Mouse (Mus musculus): Measurements from ENCODE around the gene Bsdc1. TPM values are rescaled to one million over a fixed set of nuclear protein-coding genes. Genes with fewer than 3 reads are reported as not detected.
A peak's percentile ranks its signal among the peaks of the same experiment; 100 is the strongest.
"Not testable (repeated sequence)": the region's sequence is repeated elsewhere in the genome, so short reads cannot be mapped to it uniquely, and the experiment has no call there.

Gene Bsdc1
- polyA plus RNA-seq, 1 experiment from 2014 or later, result 18.0 TPM

DNA sequence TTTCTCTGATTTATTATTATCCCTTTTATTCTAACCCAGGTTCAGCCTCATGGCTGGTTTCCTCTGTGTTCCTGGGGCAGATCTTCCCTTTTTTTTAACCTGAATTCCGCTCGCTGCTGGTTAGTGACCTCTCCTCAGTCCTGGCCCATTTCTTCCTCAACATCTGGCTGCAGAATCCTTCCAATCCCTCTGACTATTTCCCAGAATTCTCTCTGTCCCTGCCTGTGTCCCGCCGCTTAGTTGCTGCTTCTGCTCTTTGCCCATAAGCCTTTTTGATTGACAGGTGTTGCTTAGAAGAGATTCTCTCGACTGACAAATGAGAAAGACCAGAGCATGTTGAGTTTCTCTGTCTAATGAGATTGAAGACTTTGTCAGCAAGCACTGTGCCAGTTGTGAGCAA, 5.3 kb upstream of the Bsdc1 start:
- H3K27ac ChIP-seq, result no peak overlapping the region
- DNase-seq (ENCODE audit: extremely low spot score, low spot score), result no peak
- H3K4me3 ChIP-seq, result no peak overlapping the region
- H3K36me3 ChIP-seq (replicated peaks), result no peaks in the 10 kb centered on the region
- peaks cover 4% of the 10 kb centered on the region for H3K4me1 ChIP-seq
- no peaks in the 10 kb centered on the region for H3K27me3 ChIP-seq (ENCODE audit: poor library complexity, severe bottlenecking)
- WGBS, result 65% methylated on average over 5 of the region's 5 CpGs
- H3K9me3 ChIP-seq, result no peaks in the 10 kb centered on the region

DNA sequence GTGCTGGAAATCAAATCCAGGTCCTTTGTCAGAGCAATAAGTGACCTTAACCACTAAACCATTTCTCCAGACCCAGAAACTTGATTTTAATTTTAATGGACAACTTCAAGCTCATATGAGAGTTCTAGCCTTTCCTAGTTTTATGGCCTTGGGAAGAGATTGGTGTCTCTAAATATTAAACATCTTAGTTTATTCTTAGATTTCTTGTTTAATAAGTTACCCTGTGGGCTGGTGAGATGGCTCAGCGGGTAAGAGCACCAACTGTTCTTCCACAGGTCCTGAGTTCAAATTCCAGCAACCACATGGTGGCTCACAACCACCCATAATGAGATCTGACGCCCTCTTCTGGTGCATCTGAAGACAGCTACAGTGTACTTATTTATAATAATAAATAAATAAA, 4.1 kb upstream of the Bsdc1 start:
- H3K27ac ChIP-seq; H3K9me3 ChIP-seq; H3K27me3 ChIP-seq (ENCODE audit: poor library complexity, severe bottlenecking); H3K36me3 ChIP-seq (replicated peaks); DNase-seq (ENCODE audit: extremely low spot score, low spot score); H3K4me3 ChIP-seq: not testable (repeated sequence)
- WGBS, result 69% methylated on average over 2 of the region's 2 CpGs
- H3K4me1 ChIP-seq, result peaks cover 10% of the 10 kb centered on the region

DNA sequence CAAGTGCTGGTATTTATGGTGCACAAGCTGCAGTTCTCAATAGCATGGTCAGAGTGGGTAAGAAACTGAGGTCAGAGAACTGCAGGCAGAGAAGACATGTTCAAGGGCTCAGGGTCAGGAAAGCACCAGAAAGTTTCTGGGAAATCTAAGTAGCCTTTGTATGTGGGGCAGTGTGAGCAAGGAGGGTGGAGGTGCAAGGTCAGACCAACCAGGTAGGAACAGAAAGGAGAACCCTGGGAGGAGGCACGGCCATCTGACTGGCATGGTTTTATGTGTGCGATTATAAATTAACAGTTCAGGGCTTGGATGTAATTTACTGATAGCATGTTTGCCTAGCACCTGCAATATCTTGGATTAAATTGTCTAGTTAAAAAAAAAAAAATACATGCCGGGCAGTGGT, 1.7 kb upstream of the Bsdc1 start:
- no peak for DNase-seq (ENCODE audit: extremely low spot score, low spot score)
- no peaks in the 10 kb centered on the region for H3K9me3 ChIP-seq
- over 99% methylated on average over 3 of the region's 3 CpGs for WGBS
- no peak overlapping the region for H3K27ac ChIP-seq
- H3K36me3 ChIP-seq (replicated peaks), result peaks cover 9% of the 10 kb centered on the region
- no peaks in the 10 kb centered on the region for H3K27me3 ChIP-seq (ENCODE audit: poor library complexity, severe bottlenecking)
- H3K4me3 ChIP-seq, result no peak overlapping the region
- H3K4me1 ChIP-seq, result peaks cover 17% of the 10 kb centered on the region

DNA sequence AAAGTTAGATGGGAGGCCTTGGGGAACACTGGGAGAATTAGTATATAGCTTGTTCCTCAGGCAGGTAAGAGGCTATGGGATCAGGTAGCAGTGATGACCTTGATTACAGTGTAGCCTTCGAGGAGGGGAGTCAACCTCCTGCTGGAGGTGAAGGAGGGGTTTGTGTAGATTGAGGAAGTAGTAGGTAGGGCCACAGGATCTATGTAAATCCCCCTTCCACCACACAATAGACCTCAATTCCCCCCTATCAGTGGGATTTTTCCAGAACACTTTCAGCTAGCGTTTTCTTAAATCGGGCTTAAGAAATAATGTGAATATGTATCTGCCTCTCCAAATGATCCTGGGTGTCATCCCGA, 576 bp upstream of the Bsdc1 start:
- Histone ChIP-seq H3K4me1 (peaks cover 17% of the 10 kb centered on the region), H3K27ac (peak overlapping the region; percentile 89), H3K4me3 (peak overlapping the region; percentile 77), H3K36me3 (replicated peaks) (peaks cover 20% of the 10 kb centered on the region), H3K27me3 (ENCODE audit: poor library complexity, severe bottlenecking) (no peaks in the 10 kb centered on the region), H3K9me3 (no peaks in the 10 kb centered on the region)
- WGBS, result under 1% methylated on average over 4 of the region's 4 CpGs
- no peak for DNase-seq (ENCODE audit: extremely low spot score, low spot score)

DNA sequence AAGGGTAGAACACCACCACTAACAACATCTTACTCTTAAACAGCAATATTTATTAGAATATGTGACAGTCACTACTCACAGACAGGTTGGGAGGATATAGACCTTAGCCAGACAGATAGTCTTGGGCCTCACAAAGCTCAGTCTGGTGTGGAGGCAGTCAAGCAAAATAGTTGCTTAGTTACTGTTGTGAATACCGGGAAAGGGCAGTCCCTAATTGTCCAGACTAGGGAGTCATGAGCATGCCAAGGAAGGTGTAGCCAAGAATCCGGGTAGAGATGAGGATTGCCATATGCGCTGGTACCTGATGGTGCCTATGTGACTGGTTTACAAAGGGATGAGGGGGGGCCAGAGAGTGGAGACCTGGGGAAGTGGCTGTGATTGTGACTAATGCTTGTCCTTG, 737 bp downstream of the Bsdc1 start:
- Histone ChIP-seq H3K4me1 (peaks cover 17% of the 10 kb centered on the region), H3K36me3 (replicated peaks) (peaks cover 33% of the 10 kb centered on the region), H3K4me3 (peak overlapping the region; percentile 77), H3K27ac (peak overlapping the region; percentile 89), H3K27me3 (ENCODE audit: poor library complexity, severe bottlenecking) (no peaks in the 10 kb centered on the region), H3K9me3 (no peaks in the 10 kb centered on the region)
- no peak for DNase-seq (ENCODE audit: extremely low spot score, low spot score)
- 52% methylated on average over 3 of the region's 3 CpGs for WGBS

- Histone ChIP-seq H3K4me1 (peaks cover 17% of the 10 kb centered on the region), H3K4me3 (no peak overlapping the region), H3K9me3 (no peaks in the 10 kb centered on the region), H3K27ac (no peak overlapping the region), H3K36me3 (replicated peaks) (peaks cover 45% of the 10 kb centered on the region), H3K27me3 (ENCODE audit: poor library complexity, severe bottlenecking) (no peaks in the 10 kb centered on the region)
- WGBS, result 89% methylated on average over 24 of the region's 24 CpGs
- DNase-seq (ENCODE audit: extremely low spot score, low spot score), result no peak
These were observed 2.0 kb downstream of the Bsdc1 start for GRCm38 (mm10) chr4:129463097-129464059.

- no peak overlapping the region for H3K4me3 ChIP-seq
- 84% methylated on average over 4 of the region's 4 CpGs for WGBS
These were observed 3.0 kb downstream of the Bsdc1 start for GRCm38 (mm10) chr4:129464286-129464815.

DNA sequence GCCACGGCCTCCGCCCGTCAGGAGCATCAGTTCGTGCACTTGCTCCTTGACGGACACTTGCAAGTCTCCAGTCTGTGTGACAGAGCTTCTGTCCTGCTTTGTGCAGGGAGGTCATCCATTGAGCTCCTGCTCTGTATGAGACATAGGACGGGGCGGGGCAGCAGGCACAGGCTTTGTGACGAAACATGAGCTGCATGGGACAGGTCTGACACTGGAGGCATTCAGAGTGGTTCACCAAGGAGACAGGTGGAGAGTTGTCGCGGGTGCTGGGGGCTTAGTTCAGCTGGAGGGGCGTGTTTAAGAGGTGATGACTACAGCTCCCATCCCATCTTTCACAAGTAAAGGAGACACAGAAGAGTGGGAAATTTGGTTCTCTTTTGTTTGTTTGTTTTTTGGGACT, 14.7 kb downstream of the Bsdc1 start:
- WGBS, result 89% methylated on average over 11 of the region's 11 CpGs

More at GRCm38 (mm10) chr4:129464286-129464815, 3.0 kb downstream of the Bsdc1 start:
- H3K9me3 ChIP-seq, result no peaks in the 10 kb centered on the region
- H3K4me1 ChIP-seq, result peaks cover 17% of the 10 kb centered on the region
- no peak overlapping the region for H3K27ac ChIP-seq
- DNase-seq (ENCODE audit: extremely low spot score, low spot score), result no peak
- H3K36me3 ChIP-seq (replicated peaks), result peaks cover 55% of the 10 kb centered on the region
- H3K27me3 ChIP-seq (ENCODE audit: poor library complexity, severe bottlenecking), result no peaks in the 10 kb centered on the region

GRCm38 (mm10) chr4:129479863-129480262, 18.5 kb downstream of the Bsdc1 start:
- Histone ChIP-seq H3K9me3 (no peaks in the 10 kb centered on the region), H3K4me3 (no peak overlapping the region), H3K4me1 (peaks cover 4% of the 10 kb centered on the region; the same call in 1 of the 2 replicates), H3K27ac (no peak overlapping the region), H3K27me3 (ENCODE audit: poor library complexity, severe bottlenecking) (no peaks in the 10 kb centered on the region), H3K36me3 (replicated peaks) (peaks cover 94% of the 10 kb centered on the region)
- WGBS, result 91% methylated on average over 3 of the region's 3 CpGs
- DNase-seq (ENCODE audit: extremely low spot score, low spot score), result no peak

More for the DNA sequence above, 14.7 kb downstream of the Bsdc1 start:
- Histone ChIP-seq H3K27me3 (ENCODE audit: poor library complexity, severe bottlenecking) (no peaks in the 10 kb centered on the region), H3K27ac (no peak overlapping the region), H3K9me3 (no peaks in the 10 kb centered on the region), H3K36me3 (replicated peaks) (peaks cover 91% of the 10 kb centered on the region), H3K4me3 (no peak overlapping the region), H3K4me1 (no peaks in the 10 kb centered on the region)
- no peak for DNase-seq (ENCODE audit: extremely low spot score, low spot score)

- Histone ChIP-seq H3K4me1 (peaks cover 4% of the 10 kb centered on the region; the same call in 1 of the 2 replicates), H3K36me3 (replicated peaks) (peaks cover 95% of the 10 kb centered on the region), H3K9me3 (no peaks in the 10 kb centered on the region), H3K27ac (no peak overlapping the region), H3K27me3 (ENCODE audit: poor library complexity, severe bottlenecking) (no peaks in the 10 kb centered on the region), H3K4me3 (no peak overlapping the region)
- no peak for DNase-seq (ENCODE audit: extremely low spot score, low spot score)
- WGBS, result 90% methylated on average over 1 of the region's 1 CpGs
These were observed 19.7 kb downstream of the Bsdc1 start for GRCm38 (mm10) chr4:129481090-129481489.

- DNase-seq (ENCODE audit: extremely low spot score, low spot score), result no peak
- peaks cover 31% of the 10 kb centered on the region for H3K36me3 ChIP-seq (replicated peaks)
- peak within 1 kb of the TSS; percentile 37; the same call in 1 of the 2 replicates for H3K27ac ChIP-seq
- peaks cover 43% of the 10 kb centered on the region for H3K27me3 ChIP-seq (ENCODE audit: poor library complexity, severe bottlenecking)
- H3K4me1 ChIP-seq, result peaks cover 24% of the 10 kb centered on the region
- no peaks in the 10 kb centered on the region for H3K9me3 ChIP-seq
- 2% methylated on average over 70 of the region's 70 CpGs for WGBS
- peak within 1 kb of the TSS; percentile 44 for H3K4me3 ChIP-seq
These were observed 29.8 kb downstream of the Bsdc1 start, which contains the start of the genes Tssk3 and Fam229a for GRCm38 (mm10) chr4:129490972-129491880. Gene Tssk3, minus strand, starts transcription at chr4:129491022. Gene Fam229a, plus strand, starts transcription at chr4:129491190.

- peaks cover 35% of the 10 kb centered on the region for H3K27me3 ChIP-seq (ENCODE audit: poor library complexity, severe bottlenecking)
- 74% methylated on average over 7 of the region's 7 CpGs for WGBS
- H3K27ac ChIP-seq, result no peak overlapping the region
- H3K4me3 ChIP-seq, result no peak overlapping the region
- H3K36me3 ChIP-seq (replicated peaks), result no peaks in the 10 kb centered on the region
- DNase-seq (ENCODE audit: extremely low spot score, low spot score), result no peak
- H3K4me1 ChIP-seq, result peaks cover 43% of the 10 kb centered on the region
- no peaks in the 10 kb centered on the region for H3K9me3 ChIP-seq
These were observed 33.3 kb downstream of the Bsdc1 start for GRCm38 (mm10) chr4:129494681-129495080.
